Mouse (Mus musculus) erythroid progenitor cell, adult 5-6 weeks (primary cell): ENCODE data around the gene Zbtb9. TPM values are rescaled to one million over a fixed set of nuclear protein-coding genes. Genes with fewer than 3 reads are reported as not detected.
A peak's percentile ranks its signal among the peaks of the same experiment; 100 is the strongest.
"Not testable (repeated sequence)": the region's sequence is repeated elsewhere in the genome, so short reads cannot be mapped to it uniquely, and the experiment has no call there.

Experiments used
- ATAC-seq: replicated peaks from 2 replicates; pipeline ENCODE4 v1.8.0; 2016; ENCODE audit warnings: moderate number of reproducible peaks, mild to moderate bottlenecking, moderate TSS enrichment, inconsistent platforms; ENCODE audit not compliant: poor library complexity, low FRiP score, severe bottlenecking
- total RNA-seq, 2 experiments: library from RNA; stranded (forward) in 1 of 2; stranded (reverse) in 1 of 2; fragments of 150-400 nt in 1 of 2; fragments of 186-747, 209-891 nt in 1 of 2; gene quantifications; 2 replicates each; pipeline versions ENCODE4 v1.2.3 to v1.2.4; 2015 to 2017; ENCODE audit warnings: low replicate concordance in 2 of 2

The Zbtb9 gene
- total RNA-seq, 2 experiments from 2014 or later = 8.1 TPM; not detected in 1

GRCm38 (mm10) chr17:26969257-26969656, 3.7 kb upstream of the Zbtb9 start:
- no peak for ATAC-seq

GRCm38 (mm10) chr17:26970221-26970620, 2.7 kb upstream of the Zbtb9 start:
- no peak for ATAC-seq

- ATAC-seq = no peak
These were observed 1.6 kb upstream of the Zbtb9 start for GRCm38 (mm10) chr17:26971247-26971905.

GRCm38 (mm10) chr17:26972107-26972506, 860 bp upstream of the Zbtb9 start:
- no peak for ATAC-seq

- ATAC-seq = no peak
These were observed 1.6 kb downstream of the Zbtb9 start for GRCm38 (mm10) chr17:26974547-26974946.

GRCm38 (mm10) chr17:26975415-26975814, 2.4 kb downstream of the Zbtb9 start:
- no peak for ATAC-seq

GRCm38 (mm10) chr17:26977354-26977753, 4.4 kb downstream of the Zbtb9 start:
- ATAC-seq = not testable (repeated sequence)

GRCm38 (mm10) chr17:26979426-26979825, 6.5 kb downstream of the Zbtb9 start:
- ATAC-seq = no peak

- no peak for ATAC-seq
These were observed 8.1 kb downstream of the Zbtb9 start for GRCm38 (mm10) chr17:26981050-26981449.

GRCm38 (mm10) chr17:26983382-26983781, 10.4 kb downstream of the Zbtb9 start:
- no peak for ATAC-seq

- ATAC-seq = no peak
These were observed 12.7 kb downstream of the Zbtb9 start for GRCm38 (mm10) chr17:26985503-26986179.

GRCm38 (mm10) chr17:26990521-26990920, 17.6 kb downstream of the Zbtb9 start:
- ATAC-seq = no peak

- no peak for ATAC-seq
These were observed 21.4 kb downstream of the Zbtb9 start for GRCm38 (mm10) chr17:26994410-26994809.

GRCm38 (mm10) chr17:26995006-26995405, 22.0 kb downstream of the Zbtb9 start:
- no peak for ATAC-seq

GRCm38 (mm10) chr17:26995562-26995961, 22.6 kb downstream of the Zbtb9 start:
- no peak for ATAC-seq

- ATAC-seq = no peak
These were observed 24.7 kb downstream of the Zbtb9 start for GRCm38 (mm10) chr17:26997661-26998060.

GRCm38 (mm10) chr17:26998283-26998682, 25.3 kb downstream of the Zbtb9 start:
- no peak for ATAC-seq

GRCm38 (mm10) chr17:26999996-27000395, 27.0 kb downstream of the Zbtb9 start:
- no peak for ATAC-seq

GRCm38 (mm10) chr17:27001151-27001550, 28.2 kb downstream of the Zbtb9 start:
- 0 out of 2 replicates have a peak, but pooled peaks have one; percentile 32 for ATAC-seq

GRCm38 (mm10) chr17:27001889-27002288, 28.9 kb downstream of the Zbtb9 start:
- ATAC-seq = 0 out of 2 replicates have a peak, but pooled peaks have one; percentile 40

- ATAC-seq = no peak
These were observed 31.5 kb downstream of the Zbtb9 start for GRCm38 (mm10) chr17:27004431-27004830.
